Mouse (Mus musculus): ENCODE measurements around the gene Syt14.

DNA sequence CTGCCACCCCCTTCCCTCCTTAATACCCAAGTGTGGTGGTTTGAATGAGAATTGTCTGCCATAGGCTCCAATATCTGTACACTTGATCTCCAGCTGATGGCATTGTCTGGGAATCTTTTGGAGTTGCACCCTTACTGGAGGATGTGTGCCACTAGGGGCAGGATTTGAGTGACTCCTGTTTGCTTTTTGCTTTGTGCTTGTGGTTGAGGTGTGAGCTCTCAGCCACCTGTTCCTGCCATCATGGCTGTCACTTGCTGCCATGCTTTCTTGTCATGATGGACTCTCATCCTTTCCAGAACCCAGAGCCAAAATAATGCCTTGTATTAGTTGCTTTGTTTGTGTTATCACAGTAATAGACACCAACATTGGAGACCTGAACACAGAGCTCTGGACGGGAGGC is 165.8 kb downstream of the Syt14 start:
- TF ChIP-seq ZC3H11A (IDR thresholded peaks at IDR 0.05; ENCODE audit: borderline replicate concordance, low read depth, low read length): no peak
- no peak for TF ChIP-seq HCFC1 (IDR thresholded peaks at IDR 0.05; ENCODE audit: borderline replicate concordance, insufficient read depth, low read length)
- no peak for TF ChIP-seq ZNF384 (IDR thresholded peaks at IDR 0.05; ENCODE audit: low read depth, low read length)

Data from ES-E14 (cell line).